Mouse (Mus musculus) 3T3-L1 (cell line): ENCODE results near the gene Pdpk1.
A peak's percentile ranks its signal among the peaks of the same experiment; 100 is the strongest.

Source experiments
- DNase-seq: peaks from one replicate; pipeline ENCODE4 v3.0.0-alpha.2; 2015; ENCODE audit warnings: low read depth, low spot score

Pdpk1 gene

DNA sequence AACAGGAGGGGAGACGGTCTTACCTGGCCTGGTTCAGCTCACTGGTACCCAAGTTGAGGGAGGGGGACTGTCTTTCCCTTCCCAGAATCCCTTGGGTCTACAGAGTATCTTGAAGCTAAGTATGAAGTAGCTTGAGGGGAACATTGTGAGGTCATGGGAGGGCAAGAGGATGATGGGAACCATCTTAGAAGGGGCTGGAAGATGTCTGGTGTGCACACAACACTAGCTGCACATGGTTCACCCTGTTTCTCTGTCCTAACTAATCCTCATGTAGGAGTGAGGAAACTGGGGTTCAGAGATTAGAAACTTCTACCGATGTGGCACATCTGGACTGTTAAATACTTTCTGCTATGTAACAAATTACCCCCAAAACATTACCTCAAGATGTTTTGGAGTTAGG, at the start of gene Pdpk1:
Pdpk1 (minus strand) TSS at position 101 of the 400 bp plus-strand sequence.
- no peak for DNase-seq

DNA sequence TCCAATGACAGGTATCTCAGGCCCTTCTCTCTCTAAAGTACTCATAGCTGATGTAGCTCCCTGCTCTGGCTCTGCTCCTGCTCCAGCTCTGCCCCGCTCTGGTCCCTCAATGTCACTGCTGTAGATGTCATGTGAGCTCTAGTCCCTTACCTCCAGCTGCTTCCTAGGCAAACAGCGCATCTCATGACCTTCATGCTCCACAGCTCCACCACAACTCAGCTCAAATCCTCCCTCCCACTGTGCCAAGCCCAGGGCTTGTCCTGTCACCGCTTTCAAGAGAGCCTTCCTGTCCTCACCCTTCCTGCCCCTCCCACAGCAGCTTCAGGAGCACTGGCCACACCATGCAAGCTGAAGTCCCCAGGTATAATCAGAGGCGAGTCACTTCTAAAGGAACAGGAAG, 49.0 kb upstream of the Pdpk1 start:
- no peak for DNase-seq

DNA sequence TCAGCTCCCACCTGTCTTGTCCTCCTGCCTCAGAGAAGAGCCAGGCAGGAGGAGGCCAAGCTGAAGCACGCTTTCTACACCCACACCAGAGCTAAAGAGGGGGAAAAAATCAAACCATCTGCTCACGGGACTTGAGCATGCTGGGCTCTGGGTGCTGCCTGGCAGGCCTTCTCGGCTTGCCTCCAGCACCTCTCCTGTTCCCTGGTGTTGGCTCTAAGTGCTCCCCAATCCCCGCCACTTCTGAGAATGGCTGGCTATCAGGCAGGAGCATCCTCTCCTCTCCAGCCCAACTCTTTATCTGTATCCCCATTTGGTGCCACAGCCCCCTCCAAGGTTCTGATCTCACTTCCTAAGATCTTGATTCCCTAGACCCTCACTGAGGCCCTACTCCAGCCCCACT, 48.5 kb upstream of the Pdpk1 start:
- DNase-seq = no peak

- DNase-seq = peak; percentile 26
These were observed 46.5 kb upstream of the Pdpk1 start for GRCm38 (mm10) chr17:24197032-24197824.

DNA sequence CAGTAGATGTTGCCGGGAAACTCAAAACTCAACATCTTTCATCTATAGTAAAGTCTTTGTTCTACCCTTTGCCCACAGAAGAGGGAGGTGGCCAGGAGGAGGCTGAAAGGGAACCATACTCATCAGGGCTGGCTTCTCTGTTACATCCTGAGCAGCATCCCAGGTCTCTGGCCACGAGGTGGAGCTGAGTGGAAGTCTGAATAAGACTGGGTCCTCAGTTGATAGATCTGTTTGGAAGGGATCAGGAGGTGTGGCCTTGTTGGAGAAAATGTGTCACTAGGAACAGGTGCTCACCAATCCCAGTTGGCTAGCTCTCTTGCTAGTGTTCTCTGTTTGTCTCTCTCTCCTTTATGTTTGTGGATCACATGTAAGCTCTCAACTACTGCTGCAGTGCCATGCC, 44.6 kb upstream of the Pdpk1 start:
- no peak for DNase-seq

DNA sequence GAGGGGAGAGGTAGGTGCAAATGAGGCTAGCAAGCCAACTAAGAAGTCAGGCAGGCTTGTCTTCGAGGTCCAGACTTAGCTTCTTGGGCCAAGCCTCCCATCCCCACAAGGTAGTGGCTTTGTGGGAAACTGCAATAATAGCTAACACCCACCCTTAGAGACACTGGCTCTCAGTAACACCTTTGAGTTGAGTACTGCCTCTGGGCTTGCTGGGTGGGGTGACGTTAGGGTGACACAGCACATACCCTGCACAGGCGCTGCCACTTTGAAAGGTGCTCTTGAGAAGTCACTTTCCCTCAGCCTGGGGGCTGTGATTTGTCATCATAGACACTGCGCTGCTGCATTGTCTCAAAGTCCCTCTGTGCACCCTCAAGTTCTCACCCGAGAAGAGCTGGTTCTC, 43.0 kb upstream of the Pdpk1 start:
- no peak for DNase-seq

DNA sequence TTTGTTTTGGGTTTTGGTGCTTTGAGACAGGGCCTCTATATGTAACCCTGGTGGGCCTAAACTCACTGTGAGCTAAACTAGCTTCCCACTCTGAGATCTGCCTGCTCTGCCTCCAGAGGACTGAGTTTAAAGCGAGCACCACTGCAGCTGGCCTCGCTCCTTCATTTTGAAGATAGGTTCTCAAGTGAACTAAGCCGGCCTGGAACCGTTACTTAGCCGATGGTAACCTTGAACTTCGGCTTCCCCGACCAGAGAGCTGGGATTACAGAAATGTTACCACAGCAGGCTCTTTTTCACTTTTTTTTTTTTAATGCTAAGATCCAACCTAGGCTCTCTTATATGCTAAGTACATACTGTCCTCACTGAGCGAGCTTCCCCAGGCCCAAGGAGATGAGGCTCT, 42.5 kb upstream of the Pdpk1 start:
- DNase-seq = no peak

DNA sequence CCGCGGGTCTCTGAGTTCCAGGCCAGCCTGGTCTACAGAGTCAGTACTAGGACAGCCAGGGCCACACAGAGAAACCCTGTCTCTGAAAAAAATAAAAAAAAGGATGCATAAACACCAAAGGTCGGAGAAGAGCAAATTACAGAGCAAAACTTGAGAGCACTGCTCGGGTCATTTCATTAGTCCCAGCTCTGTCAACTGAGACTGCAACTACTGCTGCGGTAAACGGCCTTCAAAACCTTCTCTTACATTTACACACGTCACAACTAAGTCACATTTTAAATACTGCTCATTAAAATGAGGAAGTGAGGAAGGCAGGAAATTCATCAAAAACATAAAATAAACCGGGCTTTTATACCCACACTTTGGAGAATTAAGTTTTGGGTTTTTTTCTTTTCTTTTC, 42.1 kb upstream of the Pdpk1 start:
- no peak for DNase-seq

- DNase-seq = no peak
These were observed 40.8 kb upstream of the Pdpk1 start for GRCm38 (mm10) chr17:24191481-24191880.

DNA sequence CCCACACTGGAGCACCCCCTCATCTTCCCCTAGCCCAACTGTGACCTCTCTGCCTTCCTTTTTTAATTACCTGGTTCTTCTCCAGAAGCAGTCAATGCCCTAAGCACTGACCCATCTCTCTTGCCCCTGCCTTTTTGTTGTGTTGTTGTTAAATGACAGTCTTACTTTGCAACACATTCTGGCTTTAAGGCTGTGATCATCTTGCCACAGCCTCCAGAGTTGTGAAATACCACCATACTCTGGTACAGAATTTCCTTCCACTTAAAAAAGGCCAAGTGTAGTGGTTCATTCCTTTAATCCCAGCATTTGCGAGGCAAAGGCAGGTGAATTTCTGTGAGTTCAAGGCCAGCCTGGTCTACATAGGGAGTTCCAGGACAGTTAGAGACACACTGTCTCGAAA, 40.2 kb upstream of the Pdpk1 start:
- DNase-seq = no peak

- no peak for DNase-seq
These were observed 23.5 kb upstream of the Pdpk1 start for GRCm38 (mm10) chr17:24174259-24174658.

DNA sequence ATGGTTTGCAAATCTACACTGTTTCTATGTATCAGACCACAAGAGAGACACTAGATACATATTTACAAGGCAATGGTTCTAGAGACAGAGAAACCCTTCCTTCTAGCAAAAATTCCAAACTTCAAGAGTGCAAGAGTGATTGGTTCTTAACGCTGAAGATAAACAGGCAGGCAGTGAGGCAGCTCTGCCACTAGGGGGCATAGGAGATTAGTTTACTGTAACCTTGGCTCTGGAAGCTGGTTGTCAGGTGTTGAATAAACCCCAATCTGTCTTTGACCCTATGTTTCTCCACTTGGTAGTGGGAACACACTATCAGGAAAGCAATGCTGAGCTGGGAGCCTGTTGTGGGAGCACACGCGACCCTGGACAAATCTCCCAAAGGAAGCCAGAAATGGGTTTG, 22.7 kb upstream of the Pdpk1 start:
- DNase-seq = peak; percentile 87

- DNase-seq = no peak
These were observed 21.0 kb upstream of the Pdpk1 start for GRCm38 (mm10) chr17:24171738-24172137.

- no peak for DNase-seq
These were observed 20.0 kb upstream of the Pdpk1 start for GRCm38 (mm10) chr17:24170729-24171128.

DNA sequence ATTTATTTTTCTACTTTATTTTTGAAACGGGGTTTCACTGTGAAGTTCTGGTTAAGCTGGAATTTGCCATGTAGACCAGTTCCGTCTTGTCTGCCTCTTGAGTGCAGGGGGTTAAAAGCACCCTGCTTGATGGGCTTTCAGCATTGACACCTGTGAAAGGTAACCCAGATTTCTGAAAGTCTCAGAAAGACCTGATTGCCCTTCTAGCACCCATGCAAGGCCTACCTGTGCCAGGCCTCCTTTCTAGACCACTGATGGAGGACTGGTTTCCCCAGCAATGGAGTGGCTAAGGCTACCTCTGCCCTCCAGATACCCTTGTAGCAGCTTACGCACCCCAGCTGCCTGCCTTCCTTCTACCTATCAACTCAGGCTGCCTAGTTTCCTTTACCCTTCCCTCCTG, 19.4 kb upstream of the Pdpk1 start:
- DNase-seq = no peak

- peak; percentile 97 for DNase-seq
These were observed 18.8 kb upstream of the Pdpk1 start, which contains the start of gene Atp6v0c for GRCm38 (mm10) chr17:24169317-24170065. Atp6v0c (minus strand) TSS chr17:24169702.

GRCm38 (mm10) chr17:24168590-24169277, 18.0 kb upstream of the Pdpk1 start:
- peak; percentile 65 for DNase-seq

- DNase-seq = no peak
These were observed 17.3 kb upstream of the Pdpk1 start for GRCm38 (mm10) chr17:24167891-24168505.

DNA sequence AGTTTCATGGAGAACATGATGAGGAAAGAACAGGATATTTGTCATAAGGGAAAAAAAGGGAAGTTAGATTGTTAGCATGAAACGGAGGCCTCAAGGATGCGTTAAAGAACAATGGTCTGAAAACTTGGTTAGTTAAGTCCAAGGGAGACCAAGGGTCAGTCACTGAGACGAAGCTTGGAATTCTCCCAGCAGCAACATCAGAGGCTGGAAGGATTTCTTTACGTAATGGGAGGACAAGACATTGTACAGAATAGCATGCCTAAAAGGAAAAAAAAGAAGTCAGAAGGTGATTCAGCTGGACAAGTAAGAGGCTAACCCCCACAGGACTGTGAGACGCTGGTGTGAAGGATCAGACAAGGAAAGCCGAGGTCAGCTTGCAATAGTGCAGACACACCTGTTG, 16.4 kb upstream of the Pdpk1 start:
- no peak for DNase-seq

DNA sequence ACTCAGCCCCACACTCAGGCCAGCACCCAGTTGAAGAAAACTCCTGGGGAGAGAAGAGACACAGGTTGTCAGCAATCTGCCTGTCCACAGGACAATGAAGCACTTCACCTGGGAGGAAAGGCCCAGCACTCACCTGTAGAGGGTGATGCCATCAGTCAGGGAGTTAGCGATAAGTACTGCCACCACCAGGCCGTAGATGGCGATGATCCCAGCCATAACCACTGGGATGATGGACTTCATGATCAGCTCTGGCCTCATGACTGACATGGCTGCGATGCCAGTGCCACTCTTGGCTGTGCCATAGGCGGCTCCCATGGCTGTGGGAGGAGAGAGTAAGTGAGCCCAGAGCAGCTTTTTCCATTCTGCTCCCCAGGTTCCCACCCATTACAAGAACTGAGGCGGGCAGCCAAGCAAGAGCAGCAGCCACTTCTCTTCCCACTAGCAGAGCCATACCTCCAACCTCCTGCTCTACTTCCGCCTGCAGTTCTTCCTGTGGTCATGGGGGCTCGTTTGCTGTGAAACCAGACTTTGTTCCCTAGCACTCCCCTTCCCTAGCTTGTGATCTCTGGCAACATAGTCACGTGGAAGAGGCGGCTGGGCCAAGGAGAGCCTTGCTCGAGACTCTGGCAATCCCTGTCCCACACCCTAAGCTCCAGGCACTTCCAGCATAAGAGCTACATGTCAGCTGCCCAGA, 14.0 kb upstream of the Pdpk1 start:
- no peak for DNase-seq
